Mouse (Mus musculus): ENCODE results near the gene Wdr73.
A peak's percentile ranks its signal among the peaks of the same experiment; 100 is the strongest.

The Wdr73 gene

DNA sequence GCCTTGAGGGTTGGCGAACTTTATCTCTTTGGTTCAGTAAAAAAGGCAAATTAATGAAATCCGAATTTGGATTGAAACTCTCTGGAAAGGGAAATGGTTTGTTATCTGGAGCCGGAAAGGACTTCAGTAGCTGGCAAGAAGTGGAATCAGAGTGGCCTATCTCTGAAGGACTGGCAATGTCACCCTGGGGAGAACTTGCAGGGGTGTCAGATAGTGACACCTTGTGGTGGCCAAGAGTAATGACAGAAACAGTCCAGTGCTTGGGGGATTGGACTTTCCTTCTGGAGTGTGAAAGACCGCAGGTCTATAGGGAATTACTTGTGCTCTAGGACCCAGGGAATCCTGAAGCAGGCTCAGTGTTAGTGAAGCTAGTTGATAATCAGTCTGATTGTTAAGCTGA is 51.4 kb downstream of the Wdr73 start:
- peak in 1 of 2 experiments; percentile 25 for DNase-seq

DNA sequence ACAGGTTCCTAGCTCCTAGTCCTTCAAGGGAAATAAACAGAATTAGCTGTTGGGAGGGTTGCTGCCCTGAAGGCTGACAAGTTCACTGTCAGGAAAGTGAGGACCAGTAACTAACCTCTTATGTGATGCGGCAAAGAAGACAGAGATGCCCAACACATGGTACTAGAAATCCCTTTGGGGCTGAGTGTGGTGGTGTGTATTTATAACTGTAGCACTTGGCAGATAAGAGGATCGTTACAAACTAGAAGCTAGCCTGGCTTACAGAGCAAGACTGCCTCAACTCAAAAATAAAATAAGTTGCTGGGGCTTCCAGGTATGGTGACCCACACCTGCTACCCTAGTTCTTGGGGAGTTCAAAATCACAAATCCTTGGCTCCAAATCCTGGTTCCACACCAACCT is 51.8 kb downstream of the Wdr73 start:
- DNase-seq, result no peak

DNA sequence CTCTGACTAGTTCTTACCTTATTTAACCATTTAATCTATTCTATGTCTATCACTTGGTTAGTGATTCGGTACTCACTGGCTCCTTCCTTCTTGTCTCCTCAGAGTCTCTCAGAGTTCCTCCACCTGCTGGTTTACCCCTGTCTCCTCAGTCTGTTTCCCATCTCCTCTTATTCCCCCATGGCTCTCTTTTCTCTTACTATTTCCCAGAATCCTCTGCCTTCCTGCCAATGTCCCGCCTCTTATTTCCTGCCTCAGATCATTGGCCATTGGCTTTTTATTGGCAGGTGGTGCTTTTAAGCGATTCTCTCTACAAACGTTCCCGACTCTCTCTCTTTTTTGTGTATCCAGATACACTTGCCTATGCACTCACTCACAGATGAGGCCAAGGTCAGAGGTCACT is 54.4 kb downstream of the Wdr73 start:
- no peak for DNase-seq

DNA sequence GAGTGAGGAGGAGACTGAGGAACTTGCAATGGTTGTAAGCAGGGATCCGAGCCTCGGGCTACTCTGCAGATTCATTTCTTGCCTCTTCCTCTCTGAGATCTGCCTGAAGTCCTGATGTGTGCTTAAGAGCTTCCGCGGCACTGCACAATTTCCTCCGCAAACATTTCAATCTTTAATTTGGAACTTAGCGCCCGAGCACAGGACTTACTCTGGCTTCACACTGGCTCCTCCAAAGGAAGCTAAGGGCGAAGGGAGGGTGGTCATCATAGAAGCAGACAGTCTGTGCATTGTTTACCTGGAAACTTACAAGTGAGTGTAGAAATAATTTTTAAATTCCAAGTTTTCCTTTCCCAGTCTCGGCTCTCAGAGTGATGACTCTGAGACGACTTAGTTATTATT is 54.8 kb downstream of the Wdr73 start:
- no peak for DNase-seq

DNA sequence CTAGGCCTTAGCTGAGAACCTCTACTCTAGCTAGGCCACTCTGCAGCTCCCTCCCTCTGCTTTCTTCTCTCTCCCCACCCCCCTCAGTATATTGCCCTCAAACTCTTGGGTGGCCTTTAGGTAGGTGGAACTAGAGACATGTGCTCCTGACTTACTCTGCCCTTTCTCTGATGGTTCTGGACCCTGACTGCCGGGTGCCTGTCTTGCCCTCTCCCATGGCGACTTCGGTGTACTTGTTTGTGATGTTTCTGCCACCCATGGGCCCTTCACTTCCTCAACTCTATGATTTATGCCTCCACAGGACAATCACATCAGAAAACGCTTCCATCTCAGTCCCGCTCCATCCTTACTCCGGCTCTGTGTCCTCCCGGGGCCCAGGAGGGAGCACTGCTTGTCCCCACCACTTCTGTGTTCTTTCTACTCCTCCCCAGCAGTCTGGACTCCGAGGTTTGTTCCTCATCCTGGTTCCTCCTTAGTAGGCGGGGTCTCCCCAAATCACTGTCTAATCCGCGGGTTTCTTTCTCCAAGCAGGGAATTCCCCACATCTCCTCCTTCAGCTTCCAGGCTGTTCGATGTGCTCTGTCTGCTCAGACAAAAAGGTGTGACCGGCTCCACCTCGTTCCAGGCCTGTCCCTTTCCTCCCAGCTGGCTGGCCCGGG is 55.3 kb downstream of the Wdr73 start:
- DNase-seq, result no peak

DNA sequence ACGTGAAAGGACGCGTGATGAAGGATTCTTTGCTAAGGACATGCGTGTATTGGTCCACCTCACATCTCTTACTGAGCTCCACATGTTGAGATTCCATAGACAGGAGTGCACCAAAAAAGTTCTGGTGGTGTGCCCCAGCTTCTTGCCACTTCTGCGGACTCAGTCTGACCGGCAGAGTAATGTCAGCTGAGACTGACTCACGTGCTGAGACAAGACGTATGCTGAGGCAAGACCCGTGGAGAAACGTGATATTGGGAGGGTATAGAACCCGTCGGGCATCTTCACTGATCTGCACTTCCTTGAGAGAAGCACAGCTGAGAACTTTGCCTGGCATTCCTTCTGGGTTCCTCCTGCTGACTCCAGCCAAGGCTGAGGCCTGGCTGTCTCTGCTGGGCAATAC is 56.4 kb downstream of the Wdr73 start:
- DNase-seq, result no peak

DNA sequence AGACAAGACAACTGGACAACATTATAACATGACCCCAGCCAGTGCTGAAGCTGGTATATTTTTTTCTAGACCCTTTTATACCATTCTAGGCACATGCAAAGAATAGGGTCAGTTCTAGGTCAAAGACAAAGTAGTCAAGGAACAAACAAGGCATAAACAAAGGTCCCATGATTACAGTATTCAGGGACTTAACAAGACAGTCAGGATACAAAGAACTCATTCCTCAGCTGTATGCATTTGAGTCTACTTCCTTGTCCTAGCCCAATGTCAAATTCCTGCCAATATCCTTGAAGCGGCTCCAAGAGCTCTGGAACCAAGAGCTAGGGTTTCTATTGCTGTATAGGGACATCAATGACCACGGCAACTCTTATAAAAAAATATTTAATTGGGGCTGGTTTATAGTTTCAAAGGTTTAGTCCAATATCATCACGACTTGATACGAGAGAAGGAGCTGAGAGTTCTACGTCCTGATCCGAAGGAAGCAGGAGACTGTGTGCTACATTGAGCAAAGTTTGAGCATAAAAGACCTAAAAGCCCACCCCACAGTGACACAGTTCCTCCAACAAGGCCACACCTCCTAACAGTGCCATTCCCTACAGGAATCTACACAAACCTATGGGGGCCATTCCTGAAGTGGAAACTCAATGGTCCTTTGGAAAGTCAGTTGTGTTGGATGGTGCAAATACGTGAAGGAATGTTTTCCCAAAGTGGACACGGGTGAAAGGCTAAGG is 57.0 kb downstream of the Wdr73 start:
- DNase-seq, result no peak

DNA sequence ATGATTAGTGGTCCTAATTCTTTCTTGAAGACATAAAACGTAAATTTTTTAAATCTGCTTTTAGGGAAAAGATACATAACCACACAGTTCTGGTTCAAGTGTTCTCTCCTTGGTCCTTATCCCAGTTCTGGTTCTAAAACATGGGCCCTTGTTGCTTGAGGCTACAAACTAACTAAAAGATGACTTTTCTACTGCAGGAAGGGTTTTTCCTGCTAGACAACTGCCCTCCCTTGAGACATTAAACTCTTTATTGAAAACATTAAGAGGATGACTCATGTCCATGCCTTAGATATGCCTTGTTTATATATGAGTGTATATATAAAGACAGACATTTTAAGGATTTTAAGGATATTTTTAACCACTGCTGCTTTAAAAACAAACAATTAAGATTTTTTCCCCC is 57.9 kb downstream of the Wdr73 start:
- DNase-seq, result no peak

DNA sequence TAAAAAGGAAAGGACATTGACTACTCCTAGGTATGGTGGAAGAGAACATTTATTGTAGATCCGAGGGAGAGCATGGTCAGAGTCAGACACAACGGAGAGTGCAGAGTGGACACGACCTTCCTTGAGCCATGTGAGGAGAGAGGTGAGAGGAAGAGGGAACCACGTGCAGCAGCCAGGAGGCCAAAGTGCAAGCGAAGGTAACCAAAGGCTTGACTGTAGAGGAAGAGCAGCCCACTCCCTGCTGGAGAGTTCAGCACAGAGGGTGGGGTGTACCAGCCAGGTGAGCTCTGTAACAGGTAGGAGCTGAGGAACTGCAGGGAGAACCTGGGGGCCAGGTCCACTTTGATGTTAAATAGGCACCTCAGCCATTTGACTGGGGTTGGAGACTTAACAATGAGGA is 58.9 kb downstream of the Wdr73 start:
- DNase-seq, result no peak

DNA sequence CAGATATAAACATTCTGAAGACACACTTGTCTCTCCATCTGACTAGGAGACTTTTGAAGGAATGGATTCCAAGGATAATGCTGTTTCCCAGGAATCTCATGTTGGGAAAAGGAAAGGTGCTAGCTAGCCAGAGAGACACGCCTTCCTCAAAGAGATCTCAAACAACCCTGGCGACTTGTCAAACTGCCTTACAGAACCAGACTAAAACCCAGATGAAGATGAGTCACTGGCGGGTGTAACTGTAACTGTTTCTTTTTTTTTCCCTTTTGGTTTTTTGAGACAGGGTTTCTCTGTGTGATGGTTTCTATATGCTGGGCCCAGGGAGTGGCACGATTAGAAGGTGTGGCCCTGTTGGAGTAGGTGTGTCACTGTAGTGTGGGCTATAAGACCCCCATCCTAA is 60.1 kb downstream of the Wdr73 start:
- DNase-seq, result no peak

Measured in spleen, adult 18-20 months (tissue).